9 mouse cellular contexts compared by ENCODE assay signal in the genomic region with DNA sequence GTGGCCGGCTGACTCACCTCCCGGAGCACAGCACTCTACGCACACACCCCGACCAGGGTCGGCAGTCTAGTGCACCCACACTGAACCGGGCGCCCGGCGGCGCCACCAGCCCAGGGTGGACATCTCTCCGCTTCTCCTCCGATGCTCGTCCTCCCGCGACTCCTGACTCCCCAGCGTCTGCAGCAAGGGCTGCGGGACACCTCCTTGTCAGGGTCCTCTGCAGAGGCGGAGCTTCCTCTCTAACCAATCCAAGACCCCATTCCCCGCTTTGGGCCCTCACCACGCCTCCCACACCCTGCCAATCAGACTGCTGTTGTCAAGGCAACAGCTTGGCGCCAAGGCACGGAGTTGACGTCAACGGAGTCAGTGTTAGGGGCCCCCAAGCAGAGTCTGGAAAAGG. TPM values are rescaled to one million over a fixed set of nuclear protein-coding genes. Genes with fewer than 3 reads are reported as not detected.
A peak's percentile ranks its signal among the peaks of the same experiment; 100 is the strongest.
DNase-seq lines count a peak whose midpoint lies in the region; ATAC-seq lines count a peak whose summit lies in the region.
"Had no signal": no experiment of that assay in that cellular context is flagged by ENCODE, and none has a peak within 500 bp of the region (broad histone marks: within the 10 kb centered on the region; RNA-seq: fewer than 3 reads in every experiment).

TSS of gene Peg3 (minus strand) at position 191 of the 400 bp plus-strand sequence.
TSS of gene Usp29 (plus strand) at position 338 of the 400 bp plus-strand sequence.

- 0 out of 4 replicates have a peak, but pooled peaks have one; percentile 6 to 22 for ATAC-seq in hematopoietic stem cell, adult 5-6 weeks (replicated peaks in 1 of 2; ENCODE audit: insufficient read depth in 1 of 2, low FRiP score in 2 of 2, low TSS enrichment in 1 of 2, low read depth in 1 of 2, poor library complexity in 2 of 2, severe bottlenecking in 2 of 2)

- peak; percentile 92 for DNase-seq in ZHBTc4 (ENCODE audit: low read depth, low spot score)
- DNase-seq in cerebellum, adult 9-10 months = peak; percentile 95
- peak; percentile 88 to 91 for DNase-seq in frontal cortex, adult 2 months (ENCODE audit: extremely low spot score in 1 of 2, low spot score in 1 of 2)
- DNase-seq in layer of hippocampus, adult 8-10 months (ENCODE audit: low spot score in 2 of 2) = peak; percentile 87 to 94
- DNase-seq in lung, adult 18-20 months = peak; percentile 50 to 64
- peak; percentile 74 for DNase-seq in ovary, postnatal 14 days (ENCODE audit: low spot score)
- DNase-seq in B cell, adult 2 months = no peak

RNA-seq across cellular contexts. Expression of gene Peg3, which starts in this region (rescaled TPM):
- polyA plus RNA-seq in frontal cortex, adult 2 months (2012; rRNA removed) = 106 and 111 TPM in 2 replicates
- not detected in 2 replicates for total RNA-seq in hematopoietic stem cell, adult 5-6 weeks (2017)
- 100 to 1,000 TPM; 161 to 238 (median 189) TPM for total RNA-seq in layer of hippocampus, adult 8-10 months (2022)

RNA-seq across cellular contexts. Expression of gene Usp29, which starts in this region (rescaled TPM):
- 15.0 and 15.7 TPM in 2 replicates for polyA plus RNA-seq in frontal cortex, adult 2 months (2012; rRNA removed)
- total RNA-seq in hematopoietic stem cell, adult 5-6 weeks (2017) = 0.45 TPM in 1 of 2 replicates, not detected in the other
- total RNA-seq in layer of hippocampus, adult 8-10 months (2022) = 10 to 100 TPM; 27.6 to 36.3 (median 30.6) TPM
- polyA plus RNA-seq: gonadal fat pad, adult 2 months had no signal

Comparison
In these comparisons a context has a peak if more than half of its experiments do, and no peak if none do; other contexts are left out.
1. RNA of gene Peg3 (total RNA-seq): 161 to 238 TPM in layer of hippocampus, adult 8-10 months; not detected in hematopoietic stem cell, adult 5-6 weeks; every median in the first group is over 100 times any median in the second.
2. RNA of gene Usp29 (total RNA-seq): 27.6 to 36.3 TPM in layer of hippocampus, adult 8-10 months; 0.45 TPM in hematopoietic stem cell, adult 5-6 weeks; every median in the first group is over 10 times any median in the second.
3. Peak in ATAC-seq in hematopoietic stem cell, adult 5-6 weeks; RNA of the genes that start here not detected or under 1 TPM.
4. DNase-seq: peak in ZHBTc4 (single experiment), cerebellum, adult 9-10 months (single experiment), frontal cortex, adult 2 months (2 of 2), layer of hippocampus, adult 8-10 months (2 of 2), lung, adult 18-20 months (2 of 2) and ovary, postnatal 14 days (single experiment); none in B cell, adult 2 months (0 of 2).